Mouse (Mus musculus) MEL (cell line): ENCODE measurements around the gene Wdr48. TPM values are rescaled to one million over a fixed set of nuclear protein-coding genes. Genes with fewer than 3 reads are reported as not detected.

ENCODE experiments used
- DNase-seq: peaks from one replicate; pipeline ENCODE4 v3.0.0; 2011; ENCODE audit warnings: low read depth, low spot score
- H3K27ac ChIP-seq: 2 replicates; pipeline ENCODE4 v1.5.1; 2012; ENCODE audit warnings: low read depth, mild to moderate bottlenecking, control low read depth, low read length, moderate library complexity; ENCODE audit not compliant: control insufficient read depth
- H3K27me3 ChIP-seq, 2 experiments: fragments of 150-350 bp in 1 of 2; sonication (generic) in 1 of 2; 2 replicates each; pipeline ENCODE4 v1.6.1; 2012; ENCODE audit warnings: low read length in 2 of 2, mild to moderate bottlenecking in 2 of 2, improper control_type of control experiment in 1 of 2, moderate library complexity in 1 of 2; ENCODE audit not compliant: insufficient read depth in 2 of 2, control insufficient read depth in 1 of 2
- H3K36me3 ChIP-seq, 2 experiments: 2 replicates each; pipeline ENCODE4 v1.6.1; 2012 to 2014; ENCODE audit warnings: low read length in 2 of 2, improper control_type of control experiment in 1 of 2, inconsistent platforms in 1 of 2, mild to moderate bottlenecking in 1 of 2; ENCODE audit not compliant: insufficient read depth in 2 of 2, control insufficient read depth in 1 of 2
- H3K4me1 ChIP-seq, 2 experiments: fragments of 150-350 bp in 1 of 2; sonication (generic) in 1 of 2; 2 replicates each; pipeline ENCODE4 v1.6.1; 2012; ENCODE audit warnings: low read length in 2 of 2, improper control_type of control experiment in 1 of 2, mild to moderate bottlenecking in 1 of 2; ENCODE audit not compliant: insufficient read depth in 2 of 2, control insufficient read depth in 1 of 2
- H3K4me3 ChIP-seq, 2 experiments: fragments of 150-350 bp in 1 of 2; sonication (generic) in 1 of 2; 2 replicates each; pipeline ENCODE4 v1.5.1; 2012; ENCODE audit warnings: low read depth in 2 of 2, low read length in 2 of 2, mild to moderate bottlenecking in 2 of 2, moderate library complexity in 2 of 2, control low read depth in 1 of 2, improper control_type of control experiment in 1 of 2; ENCODE audit not compliant: control insufficient read depth in 1 of 2, insufficient read depth in 1 of 2
- H3K79me2 ChIP-seq: 2 replicates; pipeline ENCODE4 v1.6.1; 2012; ENCODE audit warnings: mild to moderate bottlenecking, low read length, moderate library complexity; ENCODE audit not compliant: control insufficient read depth, poor library complexity, insufficient read depth
- H3K9ac ChIP-seq: 2 replicates; pipeline ENCODE4 v1.6.1; 2012; ENCODE audit warnings: low read depth, mild to moderate bottlenecking, control low read depth, low read length, moderate library complexity; ENCODE audit not compliant: control insufficient read depth, poor library complexity, severe bottlenecking
- H3K9me3 ChIP-seq: fragments of 150-350 bp; sonication (generic); replicated peaks from 2 replicates; pipeline ENCODE4 v1.6.1; 2012; ENCODE audit warnings: mild to moderate bottlenecking, low read length, improper control_type of control experiment, moderate library complexity; ENCODE audit not compliant: insufficient read depth
- CHD1 ChIP-seq: IDR thresholded peaks from 2 replicates; pipeline ENCODE4 v1.6.1; 2012; ENCODE audit warnings: low read depth, mild to moderate bottlenecking, inconsistent platforms, low read length, improper control_type of control experiment
- CHD2 ChIP-seq: IDR thresholded peaks from 2 replicates; pipeline ENCODE4 v1.6.1; 2011; ENCODE audit warnings: low read length, improper control_type of control experiment
- CTCF ChIP-seq, 3 experiments: IDR thresholded peaks in 2 of 3; conservative IDR thresholded peaks in 1 of 3; 2 replicates each; pipeline ENCODE4 v1.5.1; 2011 to 2012; ENCODE audit warnings: low read length in 3 of 3, low read depth in 2 of 3, mild to moderate bottlenecking in 2 of 3, improper control_type of control experiment in 1 of 3, inconsistent platforms in 1 of 3, mixed read lengths in 1 of 3, moderate library complexity in 1 of 3; ENCODE audit not compliant: control insufficient read depth in 1 of 3, insufficient read depth in 1 of 3, poor library complexity in 1 of 3, severe bottlenecking in 1 of 3
- EP300 ChIP-seq, 2 experiments: IDR thresholded peaks; 2 replicates each; pipeline ENCODE4 v1.6.1; 2011; ENCODE audit warnings: improper control_type of control experiment in 2 of 2, low read length in 2 of 2, low read depth in 1 of 2, mild to moderate bottlenecking in 1 of 2
- ETS1 ChIP-seq: IDR thresholded peaks from 2 replicates; pipeline ENCODE4 v1.6.1; 2012; ENCODE audit warnings: low read depth, mild to moderate bottlenecking, inconsistent platforms, low read length, improper control_type of control experiment, moderate library complexity
- GABPA ChIP-seq: IDR thresholded peaks from 2 replicates; pipeline ENCODE4 v1.6.1; 2012; ENCODE audit warnings: low read depth, mild to moderate bottlenecking, inconsistent platforms, low read length, improper control_type of control experiment, moderate library complexity
- GATA1 ChIP-seq: IDR thresholded peaks from 2 replicates; pipeline ENCODE4 v1.6.1; 2011; ENCODE audit warnings: low read depth, low read length, improper control_type of control experiment
- HCFC1 ChIP-seq: IDR thresholded peaks from 2 replicates; pipeline ENCODE4 v1.6.1; 2012; ENCODE audit warnings: low read depth, mild to moderate bottlenecking, inconsistent platforms, low read length, improper control_type of control experiment, moderate library complexity
- JUND ChIP-seq: IDR thresholded peaks from 2 replicates; pipeline ENCODE4 v1.6.1; 2011; ENCODE audit warnings: low read depth, mild to moderate bottlenecking, improper control_type of control experiment, low read length
- KAT2A ChIP-seq: conservative IDR thresholded peaks from 2 replicates; pipeline ENCODE4 v1.6.1; 2012; ENCODE audit warnings: low read depth, low read length, improper control_type of control experiment, inconsistent platforms
- MAZ ChIP-seq: IDR thresholded peaks from 2 replicates; pipeline ENCODE4 v1.6.1; 2012; ENCODE audit warnings: low read depth, mild to moderate bottlenecking, inconsistent platforms, low read length, improper control_type of control experiment
- MYB ChIP-seq: IDR thresholded peaks from 2 replicates; pipeline ENCODE4 v1.6.1; 2011; ENCODE audit warnings: mild to moderate bottlenecking, low read depth, low read length, improper control_type of control experiment
- MYC ChIP-seq: IDR thresholded peaks from 2 replicates; pipeline ENCODE4 v1.6.1; 2011; ENCODE audit warnings: low read depth, mild to moderate bottlenecking, low read length, improper control_type of control experiment, moderate library complexity
- NELFE ChIP-seq: IDR thresholded peaks from 2 replicates; pipeline ENCODE4 v1.6.1; 2011; ENCODE audit warnings: low read depth, low read length, improper control_type of control experiment
- NRF1 ChIP-seq: IDR thresholded peaks from 2 replicates; pipeline ENCODE4 v1.6.1; 2014; ENCODE audit warnings: low read depth, mild to moderate bottlenecking, inconsistent platforms, low read length, improper control_type of control experiment, moderate library complexity; ENCODE audit not compliant: poor library complexity, insufficient read depth, severe bottlenecking
- POLR2A ChIP-seq, 2 experiments: IDR thresholded peaks; 2 replicates each; pipeline ENCODE4 v1.6.1; 2011 to 2012; ENCODE audit warnings: low read length in 2 of 2, mild to moderate bottlenecking in 2 of 2, control low read depth in 1 of 2, improper control_type of control experiment in 1 of 2, low read depth in 1 of 2, moderate library complexity in 1 of 2; ENCODE audit not compliant: control insufficient read depth in 1 of 2, insufficient read depth in 1 of 2, poor library complexity in 1 of 2
- POLR2AphosphoS2 ChIP-seq: IDR thresholded peaks from 2 replicates; pipeline ENCODE4 v1.6.1; 2011; ENCODE audit warnings: low read length, improper control_type of control experiment
- RAD21 ChIP-seq: IDR thresholded peaks from 2 replicates; pipeline ENCODE4 v1.6.1; 2011; ENCODE audit warnings: mild to moderate bottlenecking, low read depth, low read length, improper control_type of control experiment
- TAL1 ChIP-seq: IDR thresholded peaks from 2 replicates; pipeline ENCODE4 v1.6.1; 2012; ENCODE audit warnings: mild to moderate bottlenecking, inconsistent platforms, low read length, moderate library complexity, mixed read lengths
- TBP ChIP-seq: IDR thresholded peaks from 2 replicates; pipeline ENCODE4 v1.8.0; 2011; ENCODE audit warnings: low read depth, low read length, improper control_type of control experiment
- TCF12 ChIP-seq: IDR thresholded peaks from 2 replicates; pipeline ENCODE4 v1.6.1; 2014; ENCODE audit warnings: low read depth, mild to moderate bottlenecking, inconsistent platforms, low read length, improper control_type of control experiment, moderate library complexity
- UBTF ChIP-seq: IDR thresholded peaks from 2 replicates; pipeline ENCODE4 v1.6.1; 2012; ENCODE audit warnings: low read depth, mild to moderate bottlenecking, inconsistent platforms, low read length, improper control_type of control experiment, moderate library complexity, borderline replicate concordance; ENCODE audit not compliant: insufficient read depth
- USF1 ChIP-seq: IDR thresholded peaks from 2 replicates; pipeline ENCODE4 v1.6.1; 2014; ENCODE audit warnings: low read depth, mild to moderate bottlenecking, inconsistent platforms, low read length, improper control_type of control experiment, moderate library complexity
- USF2 ChIP-seq, 2 experiments: IDR thresholded peaks; 2 replicates each; pipeline ENCODE4 v1.6.1; 2011 to 2012; ENCODE audit warnings: improper control_type of control experiment in 2 of 2, low read length in 2 of 2, borderline replicate concordance in 1 of 2, inconsistent platforms in 1 of 2, low read depth in 1 of 2, mild to moderate bottlenecking in 1 of 2; ENCODE audit not compliant: insufficient read depth in 1 of 2
- ZC3H11A ChIP-seq: IDR thresholded peaks from 2 replicates; pipeline ENCODE4 v1.6.1; 2012; ENCODE audit warnings: low read depth, mild to moderate bottlenecking, inconsistent platforms, low read length, improper control_type of control experiment
- ZKSCAN1 ChIP-seq: IDR thresholded peaks from 2 replicates; pipeline ENCODE4 v1.6.1; 2012; ENCODE audit warnings: low read depth, mild to moderate bottlenecking, inconsistent platforms, low read length, improper control_type of control experiment, moderate library complexity
- polyA plus RNA-seq, 2 experiments: library from polyadenylated mRNA; stranded (reverse) in 1 of 2; unstranded in 1 of 2; fragments of >175 nt in 1 of 2; fragments of >200 nt in 1 of 2; gene quantifications; 2 replicates each; pipeline versions ENCODE4 v1.2.1 to v1.2.4; 2012; ENCODE audit warnings: low replicate concordance in 2 of 2, low read depth in 1 of 2; ENCODE audit not compliant: insufficient read length in 2 of 2, insufficient read depth in 1 of 2, missing spikeins in 1 of 2
- total RNA-seq: library from RNA; depleted of rRNA; stranded (reverse); fragments of 300-350 nt; gene quantifications from 2 replicates; pipeline ENCODE4 v1.2.3, GENCODE M21; 2012

Wdr48 gene
- total and polyA plus RNA-seq, 3 experiments = 31.0 to 40.5 TPM; not detected in 1

- Histone ChIP-seq H3K27me3 (no peaks in the 10 kb centered on the region), H3K79me2 (no peaks in the 10 kb centered on the region), H3K36me3 (peaks cover 6 to 9% of the 10 kb centered on the region in 2 experiments), H3K9me3 (no peaks in the 10 kb centered on the region), H3K4me1 (peaks cover 6 to 7% of the 10 kb centered on the region in 2 experiments), H3K4me3 (no peak overlapping the region), H3K9ac (no peak overlapping the region), H3K27ac (no peak overlapping the region)
- DNase-seq = no peak
- TF ChIP-seq POLR2AphosphoS2 = no peak
- no peak for TF ChIP-seq CHD1
- TF ChIP-seq TCF12 = no peak
- no peak for TF ChIP-seq ZKSCAN1
- TF ChIP-seq ZC3H11A = no peak
- no peak for TF ChIP-seq JUND
- no peak for TF ChIP-seq HCFC1
- TF ChIP-seq USF2 (IDR thresholded peaks at IDR 0.05; ENCODE audit: borderline replicate concordance in 1 of 2, insufficient read depth in 1 of 2, low read depth in 1 of 2, low read length in 2 of 2) = no peak
- TF ChIP-seq MAZ = no peak
- no peak for TF ChIP-seq GABPA
- no peak for TF ChIP-seq UBTF
- TF ChIP-seq ETS1 = no peak
- no peak for TF ChIP-seq NELFE
- no peak for TF ChIP-seq CHD2
- no peak for TF ChIP-seq NRF1
- TF ChIP-seq, all 39 proteins: peak for 0
Measured at GRCm38 (mm10) chr9:119972166-119972565, 77.5 kb downstream of the Wdr48 start.

DNA sequence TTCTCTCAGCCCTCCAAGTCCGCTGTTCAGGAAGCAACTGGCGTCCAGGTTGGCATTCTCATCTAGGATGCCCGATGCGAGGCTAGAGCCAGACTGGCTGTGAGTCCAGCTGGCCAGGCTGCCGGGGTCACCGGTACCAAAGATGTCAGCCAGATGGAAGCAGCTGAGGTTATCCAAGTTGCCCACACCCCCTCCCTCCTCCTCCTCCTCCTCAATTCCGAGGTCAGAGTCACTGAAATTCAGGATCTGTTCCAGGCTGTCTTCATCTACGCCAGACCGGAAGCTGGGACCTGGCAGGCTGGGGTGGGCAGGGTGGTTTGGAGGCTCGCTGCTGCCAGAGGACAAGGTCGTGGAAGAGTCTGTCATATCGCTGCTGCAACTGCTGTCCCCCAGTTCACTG is 77.9 kb downstream of the Wdr48 start:
- no peak overlapping the region for H3K27ac ChIP-seq

More for the DNA sequence above, 77.9 kb downstream of the Wdr48 start:
- TF ChIP-seq POLR2A (IDR thresholded peaks at IDR 0.05; ENCODE audit: control insufficient read depth in 1 of 2, insufficient read depth in 1 of 2, low read depth in 1 of 2, low read length in 2 of 2, poor library complexity in 1 of 2) (no peak), KAT2A (no peak), USF2 (IDR thresholded peaks at IDR 0.05; ENCODE audit: borderline replicate concordance in 1 of 2, insufficient read depth in 1 of 2, low read depth in 1 of 2, low read length in 2 of 2) (no peak), ZKSCAN1 (no peak), POLR2AphosphoS2 (no peak), TBP (no peak), GABPA (no peak), CTCF (IDR thresholded peaks at IDR 0.05 in 2 of 3, conservative IDR thresholded peaks at IDR 0.05 in 1 of 3; ENCODE audit: control insufficient read depth in 1 of 3, insufficient read depth in 1 of 3, low read depth in 2 of 3, low read length in 3 of 3, poor library complexity in 1 of 3, severe bottlenecking in 1 of 3) (no peak), MYC (no peak), RAD21 (no peak), ZC3H11A (no peak), GATA1 (no peak), EP300 (IDR thresholded peaks at IDR 0.05; ENCODE audit: low read depth in 1 of 2, low read length in 2 of 2) (no peak), USF1 (no peak), MYB (no peak), TAL1 (no peak)
- no peaks in the 10 kb centered on the region for H3K9me3 ChIP-seq
- no peak overlapping the region for H3K9ac ChIP-seq
- no peaks in the 10 kb centered on the region for H3K27me3 ChIP-seq
- peaks cover 6 to 12% of the 10 kb centered on the region in 2 experiments for H3K36me3 ChIP-seq
- DNase-seq = no peak
- H3K79me2 ChIP-seq = no peaks in the 10 kb centered on the region
- no peak overlapping the region for H3K4me3 ChIP-seq
- H3K4me1 ChIP-seq = peaks cover 7 to 10% of the 10 kb centered on the region in 2 experiments
